Mouse (Mus musculus): Measurements from ENCODE around the gene Trip6. TPM values are rescaled to one million over a fixed set of nuclear protein-coding genes. Genes with fewer than 3 reads are reported as not detected.
"Not testable (repeated sequence)": the region's sequence is repeated elsewhere in the genome, so short reads cannot be mapped to it uniquely, and the experiment has no call there.

Gene Trip6
- total RNA-seq, 2 experiments from 2014 or later, result 7.1 to 8.0 TPM

DNA sequence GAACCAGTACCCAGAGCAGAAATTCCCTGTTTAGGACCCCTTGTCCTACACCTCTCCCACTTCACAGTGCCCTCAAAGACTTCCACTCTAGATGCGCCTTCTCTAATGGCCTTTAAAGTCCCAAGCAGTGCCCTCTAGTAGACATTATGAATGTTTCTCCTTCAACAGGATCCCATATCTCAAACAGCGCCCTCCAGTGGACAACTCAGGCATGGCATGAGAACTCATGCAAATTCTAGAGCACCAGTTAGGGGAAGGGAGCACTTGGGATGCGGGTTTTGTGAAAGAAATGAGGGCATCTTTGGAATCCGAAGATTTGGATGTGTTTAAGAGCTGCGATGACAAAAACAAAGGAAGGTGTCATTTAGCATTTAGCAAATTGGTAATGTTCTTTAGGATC, 29.2 kb downstream of the Trip6 start:
- intact Hi-C loops (cut with DNase I), result loop anchor here (2.0 to 5.0 kb wide), 2 partner anchors 154 to 253 kb away; no protein-coding TSS in a partner anchor
- DNase-seq, result no peak

DNA sequence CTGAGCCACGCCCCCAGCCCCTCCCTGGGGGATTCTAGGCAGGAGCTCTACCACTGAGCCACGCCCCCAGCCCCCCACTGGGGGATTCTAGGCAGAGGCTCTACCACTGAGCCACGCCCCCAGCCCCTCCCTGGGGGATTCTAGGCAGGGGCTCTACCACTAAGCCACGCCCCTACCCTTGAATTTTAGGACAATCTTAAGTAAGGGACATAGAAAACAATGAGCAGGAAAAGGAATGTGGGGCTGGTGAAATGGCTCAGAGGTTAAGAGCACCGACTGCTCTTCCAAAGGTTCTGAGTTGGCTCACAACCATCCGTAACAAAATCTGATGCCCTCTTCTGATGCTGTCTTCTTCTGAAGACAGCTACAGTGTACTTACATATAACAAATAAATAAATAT, 29.8 kb downstream of the Trip6 start:
- intact Hi-C loops (cut with DNase I), result loop anchor here (2.0 kb wide), 1 partner anchor 154 kb away; no protein-coding TSS in a partner anchor
- not testable (repeated sequence) for DNase-seq

DNA sequence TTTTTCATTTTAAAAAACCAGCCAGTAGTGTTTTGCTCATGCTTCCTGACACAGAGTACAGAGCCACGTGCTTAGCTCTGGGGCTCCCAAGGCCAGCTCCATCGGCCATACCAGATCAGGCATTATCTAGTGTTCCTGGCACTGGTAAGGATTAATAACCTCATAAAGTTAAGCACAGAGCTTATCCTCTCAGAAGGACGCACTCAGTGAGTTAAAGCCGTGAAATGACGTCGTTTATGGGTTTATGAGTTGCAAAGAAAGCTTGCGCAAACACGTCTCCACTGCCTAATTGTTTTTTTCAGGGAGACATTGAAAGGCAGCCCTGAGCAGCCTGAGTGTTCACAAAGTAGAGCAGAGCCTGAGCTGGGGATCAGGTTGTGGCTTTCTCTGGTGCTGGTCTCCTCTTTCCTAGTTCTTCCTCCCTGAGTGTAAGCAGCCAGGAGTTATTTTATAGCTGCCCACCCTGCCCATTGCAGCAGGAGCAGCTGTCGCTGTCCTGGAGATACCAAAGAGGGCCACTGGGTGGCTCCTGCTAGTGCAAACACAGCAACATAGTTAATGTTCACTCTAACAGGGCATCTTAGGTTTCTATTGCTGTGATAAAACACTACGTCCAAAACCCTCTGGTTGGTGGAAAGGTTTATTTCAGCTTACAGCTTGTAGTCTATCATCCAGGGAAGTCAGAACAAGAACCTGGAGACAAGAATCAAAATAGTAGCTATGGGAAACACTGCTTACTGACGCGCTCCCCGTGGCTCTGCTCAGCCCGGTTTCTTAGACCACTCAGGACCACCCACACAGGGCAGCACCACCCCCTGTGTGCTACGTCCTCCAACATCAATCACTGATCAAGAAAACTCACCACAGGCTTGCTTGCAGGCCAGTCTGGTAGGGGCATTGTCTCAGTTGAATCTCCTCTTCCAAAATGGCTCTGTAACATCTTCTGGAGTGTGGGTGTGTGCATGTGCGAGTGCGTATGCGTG, 36.6 kb downstream of the Trip6 start:
- DNase-seq, result peak; percentile 45
- intact Hi-C loops (cut with DNase I), result no loop called here

DNA sequence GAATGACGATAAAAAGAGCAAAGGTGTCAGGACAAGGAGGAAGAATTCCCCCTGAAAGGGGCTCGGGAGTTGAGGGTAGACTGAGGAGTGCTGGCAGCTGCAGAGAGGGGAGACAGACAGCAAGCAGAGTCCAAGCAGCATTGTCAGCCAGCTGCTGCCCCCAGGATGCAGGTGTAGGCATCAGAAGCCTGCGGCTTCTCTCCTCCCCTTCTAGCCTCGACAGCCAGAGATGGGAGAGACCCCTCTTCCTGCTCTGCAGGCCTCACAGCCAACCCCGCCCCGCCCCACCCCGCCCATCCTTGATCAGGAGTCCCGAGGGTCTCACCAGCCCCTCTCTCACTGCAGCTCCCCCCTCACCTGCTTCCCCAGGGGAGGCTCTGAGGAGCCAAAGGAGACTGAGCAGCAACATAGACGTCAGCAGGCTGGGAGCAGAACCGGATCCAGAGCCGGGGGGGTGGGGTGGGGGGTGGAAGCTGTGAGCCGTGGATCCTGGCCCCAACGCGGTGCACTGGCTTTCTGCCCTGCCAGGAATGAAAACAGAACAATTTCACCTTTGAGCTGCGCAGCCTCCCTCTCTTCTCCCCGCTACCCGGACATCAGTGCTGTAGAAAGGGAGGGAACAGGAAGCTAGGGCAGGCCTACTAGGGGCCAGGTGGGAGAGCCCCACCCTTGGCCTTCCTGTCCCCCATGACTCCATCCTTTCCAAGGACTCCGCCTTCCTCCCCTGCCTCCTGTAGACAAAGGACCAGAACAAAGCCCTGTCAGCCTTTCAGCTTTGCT, 45.9 kb downstream of the Trip6 start:
- no peak for DNase-seq
- intact Hi-C loops (cut with DNase I), result no loop called here

DNA sequence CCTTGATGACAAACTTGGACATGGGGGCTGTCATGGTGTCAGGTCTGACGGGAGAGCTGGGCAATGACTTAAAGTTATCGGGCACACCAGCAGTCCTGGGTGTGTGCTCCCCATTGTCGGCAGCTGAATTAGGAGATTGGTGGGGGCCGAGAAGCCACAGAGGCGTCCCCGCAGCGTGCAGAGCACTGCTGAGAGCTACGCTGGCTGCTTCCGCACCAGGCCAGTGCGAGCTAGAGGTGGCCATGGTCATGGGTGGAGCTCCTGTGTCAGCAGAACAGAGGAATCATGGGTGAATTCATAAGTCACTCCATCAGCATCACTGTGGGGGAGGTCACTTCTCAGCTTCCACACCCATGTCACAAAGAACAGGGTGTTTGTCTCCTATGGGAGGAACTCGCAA, 49.4 kb downstream of the Trip6 start:
- intact Hi-C loops (cut with DNase I), result no loop called here

DNA sequence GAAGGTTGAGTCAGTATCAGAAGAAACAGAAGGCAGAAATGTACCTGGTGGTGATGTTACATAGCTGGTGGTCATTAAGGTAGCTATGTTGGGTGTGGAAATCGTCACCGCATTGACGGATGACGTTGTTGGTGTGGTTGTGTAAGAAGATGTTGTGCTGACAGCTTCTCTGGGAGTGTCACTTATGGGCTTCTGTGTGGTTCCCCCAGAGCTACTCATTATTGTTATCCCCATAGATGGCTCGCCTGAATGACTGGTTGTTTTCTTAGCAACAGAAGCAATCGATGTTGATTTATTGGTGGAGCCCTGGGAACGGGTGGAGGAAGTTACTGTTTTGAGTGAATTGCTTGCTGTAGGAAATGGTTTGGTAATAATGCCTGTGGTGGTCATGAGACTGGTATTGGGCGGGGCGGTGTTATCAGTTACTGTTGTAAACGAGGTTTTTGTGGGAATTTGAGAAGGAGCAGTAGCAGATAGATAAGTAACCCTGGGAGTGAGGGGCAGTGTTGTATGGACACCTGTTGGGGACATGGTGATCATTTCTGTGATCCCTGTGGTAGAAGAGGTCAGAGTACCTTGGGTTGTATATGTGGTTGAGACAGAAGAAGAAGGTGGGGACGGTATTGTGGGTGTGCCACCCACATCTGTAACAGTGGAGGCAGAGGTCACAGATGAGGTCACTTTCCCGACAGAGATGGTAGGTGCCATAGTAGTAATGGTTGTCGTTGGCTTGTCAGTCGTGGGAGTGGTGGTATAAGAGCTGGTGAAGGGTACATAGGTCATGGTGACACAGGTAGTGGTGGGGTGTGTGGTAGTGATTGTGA, 50.1 kb downstream of the Trip6 start:
- intact Hi-C loops (cut with DNase I), result no loop called here
- no peak for DNase-seq

More for the DNA sequence above, 49.4 kb downstream of the Trip6 start:
- no peak for DNase-seq

Small RNAs within 50 kb of the gene (microRNA-seq; reads per million reads assigned to microRNA genes)
- gene Mir7036, result 2.7 reads per million
- gene Mir8116, result not detected

Other genes starting within 250 kb of the Trip6 start
- under 1 TPM; 0.60 TPM for gene Serpine1, start 242.1 kb downstream of the Trip6 start, total RNA-seq (2021)
- 1 to 10 TPM; 4.1 to 5.6 TPM for gene Trim56, start 198.2 kb downstream of the Trip6 start, total RNA-seq (2021)
- not detected for gene Muc3, start 165.1 kb downstream of the Trip6 start, total RNA-seq (2021)
- 1 to 10 TPM in 1 of 2 experiments, under 1 TPM in 1; 0.60 to 1.5 TPM for gene Muc3a, start 102.0 kb downstream of the Trip6 start, total RNA-seq (2021)
- 10 to 100 TPM; 60.3 to 67.8 TPM for gene Ache, start 26.9 kb downstream of the Trip6 start, total RNA-seq (2021)
- gene Ufsp1, start 19.8 kb downstream of the Trip6 start, total RNA-seq (2021), result 10 to 100 TPM; 17.3 to 21.8 TPM
- 100 to 1,000 TPM; 214 to 236 TPM for gene Srrt, start 6.7 kb downstream of the Trip6 start, total RNA-seq (2021)
- 10 to 100 TPM; 28.8 to 31.5 TPM for gene Slc12a9, start 19.2 kb upstream of the Trip6 start, total RNA-seq (2021)
- 10 to 100 TPM in 1 of 2 experiments, 1 to 10 TPM in 1; 9.4 to 10.2 TPM for gene Ephb4, start 35.7 kb upstream of the Trip6 start, total RNA-seq (2021)
- gene Zan, start 162.7 kb upstream of the Trip6 start, total RNA-seq (2021), result under 1 TPM; 0.30 to 0.74 TPM
- gene Pop7, start 188.1 kb upstream of the Trip6 start, total RNA-seq (2021), result 10 to 100 TPM; 33.7 to 37.6 TPM
- 10 to 100 TPM; 56.5 to 63.6 TPM for gene Gigyf1, start 204.1 kb upstream of the Trip6 start, total RNA-seq (2021)
- gene Epo, start 218.8 kb upstream of the Trip6 start, total RNA-seq (2021), result not detected
- 1,000 to 10,000 TPM; 1,140 to 1,206 TPM for gene Gnb2, start 219.1 kb upstream of the Trip6 start, total RNA-seq (2021)
- 100 to 1,000 TPM; 151 to 176 TPM for gene Actl6b, start 239.1 kb upstream of the Trip6 start, total RNA-seq (2021)